Mouse (Mus musculus): ENCODE measurements at regions not wholly inside any gene's neighbourhood (a gene's known extent, or its start where the extent isn't known, plus 50 kb on each side); places are given as distances from the start of the nearest gene placed in this dataset.

DNA sequence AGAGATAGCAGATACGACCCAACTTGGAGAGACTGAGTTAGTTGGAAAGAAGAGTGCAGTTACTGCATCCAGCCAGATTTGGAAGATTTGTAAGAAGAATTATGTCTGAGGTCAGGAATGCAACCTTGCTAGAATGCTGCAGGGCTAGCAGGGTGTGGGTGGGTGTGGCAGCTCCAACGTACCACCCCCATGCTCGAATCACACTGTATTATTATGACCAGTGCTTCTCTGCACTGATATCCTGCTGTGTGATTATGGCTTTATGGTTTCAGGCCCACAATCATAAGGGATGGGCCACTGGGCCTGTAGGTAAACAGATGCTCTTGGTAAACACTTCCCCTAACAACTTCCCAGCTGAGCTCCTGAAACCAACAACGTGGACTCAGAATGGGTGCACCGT lies 122.8 kb upstream of the Cpeb2 start:
- Histone ChIP-seq H3K9me3 (replicated peaks; ENCODE audit: control insufficient read depth, low read length, poor library complexity, severe bottlenecking) (no peaks in the 10 kb centered on the region), H3K4me3 (ENCODE audit: low read depth, low read length) (no peak overlapping the region), H3K4me1 (ENCODE audit: control insufficient read depth, insufficient read depth, low read length) (peaks cover 4% of the 10 kb centered on the region; the same call in 1 of the 2 replicates), H3K9ac (ENCODE audit: low read depth, low read length) (no peak overlapping the region), H3K36me3 (ENCODE audit: control insufficient read depth, insufficient read depth, low read length) (no peaks in the 10 kb centered on the region), H3K27ac (ENCODE audit: low read length) (no peak overlapping the region), H3K27me3 (ENCODE audit: control insufficient read depth, insufficient read depth, low read depth, low read length) (no peaks in the 10 kb centered on the region), H3K4me2 (ENCODE audit: low read length) (no peak overlapping the region)
- no peak for ATAC-seq
- WGBS: 85% methylated on average over 5 of the region's 5 CpGs

DNA sequence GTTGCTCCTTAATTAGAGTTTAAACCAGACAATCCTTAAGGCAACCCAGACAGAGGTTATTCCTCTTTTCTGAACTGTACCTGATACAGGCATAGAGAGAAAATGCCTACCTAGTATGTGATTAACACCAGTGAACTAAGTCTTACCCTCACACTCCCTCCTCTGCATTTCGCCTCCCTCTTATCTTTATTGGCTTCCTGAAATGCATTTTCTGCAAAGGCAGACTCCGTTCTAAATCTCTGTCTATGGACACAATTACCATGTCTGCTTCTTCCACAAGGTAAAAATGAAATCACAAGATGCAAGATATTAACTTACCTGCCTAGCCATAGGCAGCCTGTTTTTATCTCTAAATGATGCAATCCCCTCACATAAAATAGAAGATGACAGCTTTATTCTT lies 121.2 kb upstream of the Cpeb2 start:
- Histone ChIP-seq H3K4me2 (ENCODE audit: low read length) (no peak overlapping the region), H3K9me3 (replicated peaks; ENCODE audit: control insufficient read depth, low read length, poor library complexity, severe bottlenecking) (no peaks in the 10 kb centered on the region), H3K9ac (ENCODE audit: low read depth, low read length) (no peak overlapping the region), H3K4me1 (ENCODE audit: control insufficient read depth, insufficient read depth, low read length) (peaks cover 4% of the 10 kb centered on the region; the same call in 1 of the 2 replicates), H3K36me3 (ENCODE audit: control insufficient read depth, insufficient read depth, low read length) (no peaks in the 10 kb centered on the region), H3K27ac (ENCODE audit: low read length) (no peak overlapping the region), H3K27me3 (ENCODE audit: control insufficient read depth, insufficient read depth, low read depth, low read length) (no peaks in the 10 kb centered on the region), H3K4me3 (ENCODE audit: low read depth, low read length) (no peak overlapping the region)
- WGBS: 74% methylated on average over 2 of the region's 2 CpGs
- ATAC-seq: no peak

DNA sequence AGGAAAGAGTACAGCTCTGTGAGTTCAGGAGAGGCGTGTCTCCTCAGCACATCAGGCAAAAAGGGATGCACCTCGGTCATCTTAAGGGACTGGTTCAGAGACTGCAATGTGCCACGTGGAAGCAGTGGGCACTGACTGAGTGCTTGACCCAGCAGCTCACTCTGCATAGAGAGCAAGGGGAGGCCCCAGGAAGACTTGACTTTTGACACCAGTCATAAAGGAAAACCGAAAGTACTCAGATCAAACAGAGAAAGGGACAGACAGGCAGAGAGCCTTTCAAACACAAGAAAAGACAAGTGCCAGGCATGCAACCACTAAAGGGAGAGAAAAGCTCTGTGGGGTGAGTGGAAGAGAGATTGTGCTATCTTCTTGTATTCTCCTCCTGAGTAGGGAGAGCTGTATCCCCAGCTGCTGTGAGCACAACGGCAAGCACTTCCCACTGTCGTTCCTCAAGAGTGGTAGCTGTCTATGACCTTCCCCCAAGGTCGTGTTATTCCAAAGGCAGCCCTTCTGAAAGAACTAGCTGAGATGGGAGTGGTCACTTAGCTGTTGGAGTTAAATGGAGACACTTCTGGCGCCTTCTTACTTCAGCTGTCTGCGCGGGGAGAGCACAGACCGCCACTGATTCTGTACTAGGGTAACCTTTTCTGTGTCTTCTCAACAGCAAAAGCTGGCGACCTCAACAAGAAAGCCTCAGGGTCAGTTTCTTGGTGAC lies 119.4 kb upstream of the Cpeb2 start:
- no peak overlapping the region for H3K9ac ChIP-seq (ENCODE audit: low read depth, low read length)
- H3K27ac ChIP-seq (ENCODE audit: low read length): no peak overlapping the region
- no peaks in the 10 kb centered on the region for H3K27me3 ChIP-seq (ENCODE audit: control insufficient read depth, insufficient read depth, low read depth, low read length)
- ATAC-seq: no peak
- no peaks in the 10 kb centered on the region for H3K9me3 ChIP-seq (replicated peaks; ENCODE audit: control insufficient read depth, low read length, poor library complexity, severe bottlenecking)
- 74% methylated on average over 12 of the region's 12 CpGs for WGBS
- no peaks in the 10 kb centered on the region for H3K4me1 ChIP-seq (ENCODE audit: control insufficient read depth, insufficient read depth, low read length)
- H3K4me2 ChIP-seq (ENCODE audit: low read length): no peak overlapping the region
- no peak overlapping the region for H3K4me3 ChIP-seq (ENCODE audit: low read depth, low read length)
- H3K36me3 ChIP-seq (ENCODE audit: control insufficient read depth, insufficient read depth, low read length): no peaks in the 10 kb centered on the region

DNA sequence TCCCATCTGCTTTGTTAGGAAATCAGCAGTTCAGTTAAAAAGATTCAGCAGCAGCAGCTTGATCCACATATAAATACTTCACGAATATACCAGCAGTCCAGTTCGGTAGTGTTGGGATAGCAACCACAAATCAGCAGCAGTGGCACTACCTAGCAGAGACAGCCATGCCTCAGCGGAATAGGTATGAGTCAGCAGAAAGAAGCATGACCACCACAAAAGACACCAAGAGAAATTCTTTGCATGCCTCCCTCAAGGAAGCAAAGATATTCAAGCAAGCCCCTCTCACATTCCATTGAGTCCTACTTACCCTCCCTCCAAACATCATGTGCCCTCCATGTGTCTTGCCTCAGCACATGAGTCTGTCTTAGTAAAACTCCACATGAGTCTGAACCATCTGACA lies 117.5 kb upstream of the Cpeb2 start:
- no peaks in the 10 kb centered on the region for H3K4me1 ChIP-seq (ENCODE audit: control insufficient read depth, insufficient read depth, low read length)
- WGBS: 94% methylated on average over 3 of the region's 3 CpGs
- H3K9ac ChIP-seq (ENCODE audit: low read depth, low read length): no peak overlapping the region
- no peak overlapping the region for H3K27ac ChIP-seq (ENCODE audit: low read length)
- ATAC-seq: no peak
- H3K9me3 ChIP-seq (replicated peaks; ENCODE audit: control insufficient read depth, low read length, poor library complexity, severe bottlenecking): no peaks in the 10 kb centered on the region
- H3K27me3 ChIP-seq (ENCODE audit: control insufficient read depth, insufficient read depth, low read depth, low read length): no peaks in the 10 kb centered on the region
- no peak overlapping the region for H3K4me2 ChIP-seq (ENCODE audit: low read length)
- no peak overlapping the region for H3K4me3 ChIP-seq (ENCODE audit: low read depth, low read length)
- H3K36me3 ChIP-seq (ENCODE audit: control insufficient read depth, insufficient read depth, low read length): no peaks in the 10 kb centered on the region

DNA sequence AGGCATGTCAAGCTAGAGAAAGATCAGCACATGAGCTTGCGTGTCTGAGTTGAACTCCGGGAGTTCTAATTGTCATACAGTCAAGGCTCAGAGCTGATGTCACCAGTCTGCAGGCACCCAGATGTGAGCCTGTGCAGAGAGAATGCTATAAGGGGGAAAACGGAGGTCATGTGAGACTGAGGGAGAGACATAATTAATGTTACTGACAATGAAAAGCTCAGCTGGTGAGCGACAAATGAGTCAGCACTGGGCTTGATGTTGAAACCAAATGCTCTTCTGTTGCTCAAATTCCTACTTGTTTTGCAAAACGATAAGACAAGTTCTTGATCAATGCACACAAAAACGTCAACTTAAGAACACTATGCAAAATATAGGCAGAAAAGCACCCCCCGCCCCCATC lies 116.1 kb upstream of the Cpeb2 start:
- Histone ChIP-seq H3K9me3 (replicated peaks; ENCODE audit: control insufficient read depth, low read length, poor library complexity, severe bottlenecking) (no peaks in the 10 kb centered on the region), H3K36me3 (ENCODE audit: control insufficient read depth, insufficient read depth, low read length) (no peaks in the 10 kb centered on the region), H3K27me3 (ENCODE audit: control insufficient read depth, insufficient read depth, low read depth, low read length) (no peaks in the 10 kb centered on the region), H3K4me2 (ENCODE audit: low read length) (no peak overlapping the region), H3K4me1 (ENCODE audit: control insufficient read depth, insufficient read depth, low read length) (no peaks in the 10 kb centered on the region), H3K27ac (ENCODE audit: low read length) (no peak overlapping the region), H3K4me3 (ENCODE audit: low read depth, low read length) (no peak overlapping the region), H3K9ac (ENCODE audit: low read depth, low read length) (no peak overlapping the region)
- no peak for ATAC-seq
- 70% methylated on average over 7 of the region's 7 CpGs for WGBS

DNA sequence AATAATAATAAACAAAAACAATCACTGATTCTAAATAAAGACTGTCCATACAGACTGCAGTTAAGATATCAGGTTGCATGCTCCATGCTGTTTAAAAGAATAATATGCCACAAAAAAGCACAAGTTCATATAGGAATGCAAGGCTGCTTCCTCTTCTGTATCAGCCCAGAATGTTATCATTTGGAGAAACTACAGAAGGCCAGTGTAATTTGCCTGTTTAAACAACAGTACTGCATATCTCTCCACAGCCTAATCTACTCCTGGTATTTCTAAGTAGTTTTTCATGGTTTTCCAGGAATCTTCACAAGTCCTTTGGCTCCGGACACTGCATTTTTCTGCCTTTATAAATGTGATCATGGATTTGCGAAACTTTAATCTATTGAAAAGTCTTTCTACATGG lies 111.9 kb upstream of the Cpeb2 start:
- Histone ChIP-seq H3K36me3 (ENCODE audit: control insufficient read depth, insufficient read depth, low read length) (no peaks in the 10 kb centered on the region), H3K4me3 (ENCODE audit: low read depth, low read length) (no peak overlapping the region), H3K4me2 (ENCODE audit: low read length) (no peak overlapping the region), H3K4me1 (ENCODE audit: control insufficient read depth, insufficient read depth, low read length) (no peaks in the 10 kb centered on the region), H3K9ac (ENCODE audit: low read depth, low read length) (no peak overlapping the region), H3K27me3 (ENCODE audit: control insufficient read depth, insufficient read depth, low read depth, low read length) (no peaks in the 10 kb centered on the region), H3K9me3 (replicated peaks; ENCODE audit: control insufficient read depth, low read length, poor library complexity, severe bottlenecking) (no peaks in the 10 kb centered on the region), H3K27ac (ENCODE audit: low read length) (no peak overlapping the region)
- WGBS: 91% methylated on average over 2 of the region's 2 CpGs
- no peak for ATAC-seq

DNA sequence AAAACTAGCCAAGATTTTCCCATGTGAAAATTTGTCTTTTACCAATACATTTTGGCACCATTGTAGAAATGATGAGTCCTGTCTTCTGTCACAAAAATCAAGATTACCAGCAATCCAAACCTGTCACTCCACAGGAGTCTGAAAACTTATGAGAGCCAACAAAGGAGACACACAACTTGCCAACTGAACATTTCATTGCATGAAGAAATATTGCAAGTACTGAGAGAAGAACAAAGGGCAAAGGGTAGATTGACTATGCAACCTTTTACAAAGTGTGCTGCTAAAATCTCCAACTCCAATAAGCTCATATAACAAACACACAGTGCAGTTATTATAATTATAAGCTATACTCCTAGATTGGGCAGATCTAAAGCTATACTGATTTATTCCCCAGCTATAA lies 108.7 kb upstream of the Cpeb2 start:
- no peaks in the 10 kb centered on the region for H3K36me3 ChIP-seq (ENCODE audit: control insufficient read depth, insufficient read depth, low read length)
- no peak overlapping the region for H3K4me2 ChIP-seq (ENCODE audit: low read length)
- no peak for ATAC-seq
- H3K27me3 ChIP-seq (ENCODE audit: control insufficient read depth, insufficient read depth, low read depth, low read length): no peaks in the 10 kb centered on the region
- H3K9ac ChIP-seq (ENCODE audit: low read depth, low read length): no peak overlapping the region
- no peaks in the 10 kb centered on the region for H3K4me1 ChIP-seq (ENCODE audit: control insufficient read depth, insufficient read depth, low read length)
- no peak overlapping the region for H3K4me3 ChIP-seq (ENCODE audit: low read depth, low read length)
- no peaks in the 10 kb centered on the region for H3K9me3 ChIP-seq (replicated peaks; ENCODE audit: control insufficient read depth, low read length, poor library complexity, severe bottlenecking)
- H3K27ac ChIP-seq (ENCODE audit: low read length): no peak overlapping the region

DNA sequence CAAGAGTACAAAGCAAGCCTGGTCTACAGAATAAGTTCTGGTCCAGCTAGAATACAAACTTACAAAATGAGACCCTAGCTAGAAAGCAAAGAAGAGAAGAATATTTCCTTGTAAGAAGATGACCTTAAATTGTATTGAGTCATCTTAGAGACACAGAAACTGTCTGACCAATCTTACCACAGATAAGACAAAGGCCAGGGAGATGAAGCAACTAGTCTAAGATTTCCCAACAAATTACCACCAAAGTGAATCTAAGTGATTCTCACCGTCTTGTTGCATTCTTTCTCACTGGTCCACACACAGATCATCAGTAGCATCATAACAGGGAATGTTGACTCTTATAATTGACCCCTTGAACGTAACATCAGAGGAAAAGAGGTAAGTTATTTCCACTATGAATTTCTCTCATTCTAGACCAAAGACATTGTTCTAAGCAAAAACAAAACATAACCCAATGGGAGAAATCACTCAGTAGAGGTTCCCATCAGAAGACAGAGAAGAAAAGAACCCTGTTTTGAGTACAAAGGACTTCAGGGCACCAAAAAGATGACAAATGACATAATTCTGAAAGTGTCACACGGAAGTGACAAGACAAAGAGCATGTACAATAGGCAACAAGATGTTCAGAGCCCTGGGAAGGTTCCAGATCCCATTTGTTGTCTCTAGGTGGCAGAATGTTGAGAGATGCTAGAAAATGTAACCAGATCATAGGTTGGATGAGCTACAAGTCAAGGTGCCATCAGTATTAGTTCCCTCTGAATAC lies 107.0 kb upstream of the Cpeb2 start:
- H3K4me3 ChIP-seq (ENCODE audit: low read depth, low read length): no peak overlapping the region
- H3K36me3 ChIP-seq (ENCODE audit: control insufficient read depth, insufficient read depth, low read length): no peaks in the 10 kb centered on the region
- peaks cover 3% of the 10 kb centered on the region; the same call in 1 of the 2 replicates for H3K4me1 ChIP-seq (ENCODE audit: control insufficient read depth, insufficient read depth, low read length)
- H3K27me3 ChIP-seq (ENCODE audit: control insufficient read depth, insufficient read depth, low read depth, low read length): no peaks in the 10 kb centered on the region
- ATAC-seq: no peak
- 87% methylated on average over 3 of the region's 3 CpGs for WGBS
- no peak overlapping the region for H3K4me2 ChIP-seq (ENCODE audit: low read length)
- no peaks in the 10 kb centered on the region for H3K9me3 ChIP-seq (replicated peaks; ENCODE audit: control insufficient read depth, low read length, poor library complexity, severe bottlenecking)
- no peak overlapping the region for H3K27ac ChIP-seq (ENCODE audit: low read length)
- no peak overlapping the region for H3K9ac ChIP-seq (ENCODE audit: low read depth, low read length)

DNA sequence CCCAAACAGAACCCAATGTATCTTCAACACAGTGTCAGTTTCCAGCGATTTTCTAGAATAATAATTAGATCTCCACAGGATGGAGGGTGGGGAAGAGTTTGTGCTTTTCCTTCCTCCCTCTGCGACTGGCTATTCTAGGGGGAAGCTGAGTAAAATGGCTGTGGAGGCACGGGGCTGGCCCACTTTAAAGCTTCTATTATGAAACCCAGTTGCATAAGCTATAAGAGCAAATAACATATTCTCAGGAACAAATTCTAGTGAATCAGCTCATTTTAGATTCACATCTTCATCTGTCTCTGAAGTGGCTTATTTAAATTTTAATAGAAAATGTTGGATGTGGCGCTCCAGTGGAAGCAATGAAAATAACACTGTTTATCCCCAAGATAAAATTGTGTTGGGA lies 102.6 kb upstream of the Cpeb2 start:
- H3K9ac ChIP-seq (ENCODE audit: low read depth, low read length): no peak overlapping the region
- peaks cover 3% of the 10 kb centered on the region; the same call in 1 of the 2 replicates for H3K4me1 ChIP-seq (ENCODE audit: control insufficient read depth, insufficient read depth, low read length)
- H3K9me3 ChIP-seq (replicated peaks; ENCODE audit: control insufficient read depth, low read length, poor library complexity, severe bottlenecking): no peaks in the 10 kb centered on the region
- H3K4me2 ChIP-seq (ENCODE audit: low read length): no peak overlapping the region
- WGBS: 62% methylated on average over 4 of the region's 4 CpGs
- no peaks in the 10 kb centered on the region for H3K27me3 ChIP-seq (ENCODE audit: control insufficient read depth, insufficient read depth, low read depth, low read length)
- no peak; the same call in 1 of the 2 replicates for ATAC-seq
- H3K4me3 ChIP-seq (ENCODE audit: low read depth, low read length): no peak overlapping the region
- H3K36me3 ChIP-seq (ENCODE audit: control insufficient read depth, insufficient read depth, low read length): no peaks in the 10 kb centered on the region
- H3K27ac ChIP-seq (ENCODE audit: low read length): no peak overlapping the region
